8 mouse cellular contexts compared by ENCODE assay signal in the genomic region with DNA sequence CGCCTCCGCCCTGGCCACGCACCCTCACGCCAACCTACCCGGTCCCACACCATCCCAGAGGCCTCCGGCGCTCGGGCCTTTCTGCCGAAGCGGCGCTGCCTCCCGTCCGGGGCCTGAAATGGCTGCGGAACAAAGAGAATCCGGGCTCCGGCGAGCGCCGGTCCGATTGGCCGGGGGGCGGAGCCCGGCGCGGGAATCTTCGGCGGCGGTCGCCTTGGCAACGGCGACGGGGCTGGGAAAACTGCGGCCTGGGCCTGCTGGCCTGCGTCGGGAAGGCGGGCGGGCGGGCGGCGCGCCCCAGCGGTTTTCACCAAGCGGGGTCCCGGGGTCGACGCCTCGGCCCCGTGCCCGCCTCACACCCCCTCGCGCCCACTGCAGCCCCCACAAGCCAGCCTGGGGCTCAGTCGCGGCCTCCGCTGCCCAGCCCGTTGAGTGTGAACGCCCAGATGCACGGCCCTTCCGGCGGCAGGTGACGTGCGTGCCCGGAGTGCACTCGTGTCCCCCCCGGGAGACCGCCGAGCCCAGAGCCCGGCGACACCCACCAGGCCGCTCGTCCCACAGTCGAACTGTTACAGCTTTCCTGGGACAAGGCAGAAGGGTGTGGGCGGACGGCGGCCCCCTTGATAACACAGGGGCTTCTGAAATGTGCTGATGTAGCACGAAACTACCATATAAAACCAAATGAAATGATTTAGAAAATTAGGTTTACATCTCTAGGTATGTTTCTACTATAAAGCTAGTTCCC. TPM values are rescaled to one million over a fixed set of nuclear protein-coding genes. Genes with fewer than 3 reads are reported as not detected.
DNase-seq lines count a peak whose midpoint lies in the region; ATAC-seq and TF ChIP-seq lines count a peak whose summit lies in the region.

A gene (minus strand): TSS at position 172 of the 745 bp plus-strand sequence.

- H3ac ChIP-seq in C2C12 (ENCODE audit: control insufficient read depth, insufficient read length, low read depth): peak within 1 kb of the TSS; percentile 94

- peak within 1 kb of the TSS; percentile 90 for H3K4me3 ChIP-seq in C2C12 (ENCODE audit: insufficient read depth, poor library complexity, severe bottlenecking)
- peak within 1 kb of the TSS; percentile 99 for H3K4me3 ChIP-seq in erythroblast, embryonic 14.5 days (replicated peaks)
- peak within 1 kb of the TSS; percentile 85 for H3K4me3 ChIP-seq in heart, embryonic 12.5 days
- peak within 1 kb of the TSS; percentile 98 for H3K4me3 ChIP-seq in liver, embryonic 12.5 days
- peak within 1 kb of the TSS; percentile 98 for H3K4me3 ChIP-seq in stomach, embryonic 15.5 days (replicated peaks)

- no peak for TF ChIP-seq CTCF in C2C12 (IDR thresholded peaks at IDR 0.05; ENCODE audit: control insufficient read depth, insufficient read depth, insufficient read length)
- TF ChIP-seq CTCF in brain, embryonic 14.5 days (IDR thresholded peaks at IDR 0.05; ENCODE audit: borderline replicate concordance, extremely low read depth, insufficient read depth, insufficient read length): no peak

- peak; percentile 75 for TF ChIP-seq POLR2A in brain, embryonic 14.5 days (IDR thresholded peaks at IDR 0.05; ENCODE audit: borderline replicate concordance, extremely low read depth, insufficient read depth, insufficient read length, poor library complexity, severe bottlenecking)

- H3K36me3 ChIP-seq in C2C12 (ENCODE audit: control insufficient read depth, insufficient read depth): peaks cover 23% of the 10 kb centered on the region
- peaks cover 21% of the 10 kb centered on the region for H3K36me3 ChIP-seq in erythroblast, embryonic 14.5 days (ENCODE audit: control insufficient read depth)
- peaks cover 10% of the 10 kb centered on the region for H3K36me3 ChIP-seq in heart, embryonic 12.5 days
- peaks cover 18% of the 10 kb centered on the region for H3K36me3 ChIP-seq in liver, embryonic 12.5 days
- peaks cover 5% of the 10 kb centered on the region; the same call in 1 of the 2 replicates for H3K36me3 ChIP-seq in stomach, embryonic 15.5 days

- peak within 1 kb of the TSS; percentile 94 for H3K27ac ChIP-seq in heart, embryonic 12.5 days (ENCODE audit: poor library complexity, severe bottlenecking)
- peak within 1 kb of the TSS; percentile 87 for H3K27ac ChIP-seq in liver, embryonic 12.5 days
- peak within 1 kb of the TSS; percentile 97 for H3K27ac ChIP-seq in stomach, embryonic 15.5 days

- peaks cover 33% of the 10 kb centered on the region for H3K4me1 ChIP-seq in erythroblast, embryonic 14.5 days (ENCODE audit: control insufficient read depth)
- H3K4me1 ChIP-seq in heart, embryonic 12.5 days (replicated peaks): peaks cover 6% of the 10 kb centered on the region
- H3K4me1 ChIP-seq in liver, embryonic 12.5 days: peaks cover 30% of the 10 kb centered on the region
- no peaks in the 10 kb centered on the region for H3K4me1 ChIP-seq in stomach, embryonic 15.5 days

- H3K79me3 ChIP-seq in C2C12 (ENCODE audit: low read depth): peaks cover 46% of the 10 kb centered on the region

- peak within 1 kb of the TSS; percentile 91 for H3K4me2 ChIP-seq in heart, embryonic 12.5 days
- H3K4me2 ChIP-seq in liver, embryonic 12.5 days: peak within 1 kb of the TSS; percentile 89
- H3K4me2 ChIP-seq in stomach, embryonic 15.5 days: peak within 1 kb of the TSS; percentile 65

- peak; percentile 94 for ATAC-seq in heart, embryonic 12.5 days (ENCODE audit: insufficient number of reproducible peaks, low FRiP score)
- ATAC-seq in liver, embryonic 12.5 days: peak; percentile 91
- ATAC-seq in stomach, embryonic 15.5 days (ENCODE audit: insufficient read depth, low FRiP score, low read depth): peak; percentile 94

- DNase-seq in brain, embryonic 14.5 days (ENCODE audit: low read depth): peak; percentile 97
- DNase-seq in kidney, postnatal 10 days: peak; percentile 97
- peak; percentile 84 to 86 for DNase-seq in natural killer cell, adult 2 months (ENCODE audit: low spot score in 2 of 2)

- H3K9me3 ChIP-seq in erythroblast, embryonic 14.5 days (ENCODE audit: control insufficient read depth, low read length): no peaks in the 10 kb centered on the region
- no peaks in the 10 kb centered on the region for H3K9me3 ChIP-seq in heart, embryonic 12.5 days (replicated peaks)
- no peaks in the 10 kb centered on the region for H3K9me3 ChIP-seq in liver, embryonic 12.5 days (replicated peaks)
- no peaks in the 10 kb centered on the region; the same call in 1 of the 2 replicates for H3K9me3 ChIP-seq in stomach, embryonic 15.5 days

- H3K27me3 ChIP-seq in C2C12 (ENCODE audit: control insufficient read depth, insufficient read depth, insufficient read length): no peaks in the 10 kb centered on the region
- no peaks in the 10 kb centered on the region for H3K27me3 ChIP-seq in erythroblast, embryonic 14.5 days (ENCODE audit: control insufficient read depth)
- H3K27me3 ChIP-seq in heart, embryonic 12.5 days (replicated peaks): no peaks in the 10 kb centered on the region
- H3K27me3 ChIP-seq in liver, embryonic 12.5 days (replicated peaks): no peaks in the 10 kb centered on the region
- H3K27me3 ChIP-seq in stomach, embryonic 15.5 days (replicated peaks): no peaks in the 10 kb centered on the region

- under 1% methylated on average over 69 of the region's 75 CpGs for WGBS in heart, embryonic 12.5 days
- WGBS in liver, embryonic 12.5 days (ENCODE audit: insufficient replicate concordance): under 1% methylated on average over 70 of the region's 75 CpGs
- under 1% methylated on average over 75 of the region's 75 CpGs for WGBS in stomach, embryonic 15.5 days

- H3K79me2 ChIP-seq in C2C12 (ENCODE audit: control insufficient read depth, insufficient read depth): peaks cover 47% of the 10 kb centered on the region

- peak within 1 kb of the TSS; percentile 99 for H3K9ac ChIP-seq in heart, embryonic 12.5 days
- H3K9ac ChIP-seq in liver, embryonic 12.5 days: peak within 1 kb of the TSS; percentile 91
- H3K9ac ChIP-seq in stomach, embryonic 15.5 days: peak within 1 kb of the TSS; percentile 100

TF ChIP-seq in C2C12, 6 proteins besides CTCF, POLR2A, EP300 and RAD21:
- no peak for TF ChIP-seq CEBPB (IDR thresholded peaks at IDR 0.05; ENCODE audit: low read depth)
- TF ChIP-seq USF1 (IDR thresholded peaks at IDR 0.05; ENCODE audit: low read depth): no peak
- TF ChIP-seq MYOG (IDR thresholded peaks at IDR 0.05; ENCODE audit: control insufficient read depth, extremely low read depth, insufficient read length): no peak
- TF ChIP-seq MAX (IDR thresholded peaks at IDR 0.05): no peak
- TF ChIP-seq FOSL1 (IDR thresholded peaks at IDR 0.05; ENCODE audit: insufficient read depth, low read length, poor library complexity, severe bottlenecking): no peak
- TF ChIP-seq MYOD1 (IDR thresholded peaks at IDR 0.05; ENCODE audit: control insufficient read depth, insufficient read length, low read depth): no peak

RNA-seq across cellular contexts. Expression of the gene that starts here (rescaled TPM):
- polyA plus RNA-seq in C2C12 (2012; fragmentation: generic; extraction: Trizol): 44.1 TPM
- 63.1 and 69.2 TPM in 2 replicates for polyA plus RNA-seq in brain, embryonic 14.5 days (2012; rRNA removed)
- 0.09 and 0.25 TPM in 2 replicates for polyA plus RNA-seq in erythroblast, embryonic 14.5 days (2012)
- polyA plus RNA-seq in heart, embryonic 12.5 days (2016; fragmentation: Nextera tagmentation; extraction: Ambion mirVana): 54.1 and 58.0 TPM in 2 replicates
- polyA plus RNA-seq in liver, embryonic 12.5 days (2016; fragmentation: Nextera tagmentation; extraction: Ambion mirVana): 34.8 and 36.8 TPM in 2 replicates
- 55.1 and 62.0 TPM in 2 replicates for polyA plus RNA-seq in stomach, embryonic 15.5 days (2015; fragmentation: Nextera tagmentation; extraction: Ambion mirVana)

Comparison
In these comparisons a context has a peak if more than half of its experiments do, and no peak if none do; other contexts are left out.
1. Peak in every context shown above with its lines: DNase-seq, ATAC-seq, H3K4me3 ChIP-seq and H3K27ac ChIP-seq.
2. RNA of the gene that starts here (polyA plus RNA-seq): 63.1 to 69.2 TPM in brain, embryonic 14.5 days, 55.1 to 62.0 TPM in stomach, embryonic 15.5 days, 54.1 to 58.0 TPM in heart, embryonic 12.5 days, 44.1 TPM in C2C12 (single experiment) and 34.8 to 36.8 TPM in liver, embryonic 12.5 days; 0.09 to 0.25 TPM in erythroblast, embryonic 14.5 days; every median in the first group is over 10 times any median in the second.